Mouse (Mus musculus) activated CD4-positive, CD25-positive, alpha-beta regulatory T cell, adult 4 months (primary cell): ENCODE results near the gene Ptprm. TPM values are rescaled to one million over a fixed set of nuclear protein-coding genes. Genes with fewer than 3 reads are reported as not detected.

Experiments
- ATAC-seq: one replicate; pipeline ENCODE4 v1.8.0; 2017
- polyA plus RNA-seq, 2 experiments: library from polyadenylated mRNA; unstranded; fragments of 100-300 nt; shearing (Covaris generic); gene quantifications; one replicate each; pipeline ENCODE4 v1.2.1; 2017

Gene Ptprm
- polyA plus RNA-seq, 2 experiments from 2014 or later, result not detected

DNA sequence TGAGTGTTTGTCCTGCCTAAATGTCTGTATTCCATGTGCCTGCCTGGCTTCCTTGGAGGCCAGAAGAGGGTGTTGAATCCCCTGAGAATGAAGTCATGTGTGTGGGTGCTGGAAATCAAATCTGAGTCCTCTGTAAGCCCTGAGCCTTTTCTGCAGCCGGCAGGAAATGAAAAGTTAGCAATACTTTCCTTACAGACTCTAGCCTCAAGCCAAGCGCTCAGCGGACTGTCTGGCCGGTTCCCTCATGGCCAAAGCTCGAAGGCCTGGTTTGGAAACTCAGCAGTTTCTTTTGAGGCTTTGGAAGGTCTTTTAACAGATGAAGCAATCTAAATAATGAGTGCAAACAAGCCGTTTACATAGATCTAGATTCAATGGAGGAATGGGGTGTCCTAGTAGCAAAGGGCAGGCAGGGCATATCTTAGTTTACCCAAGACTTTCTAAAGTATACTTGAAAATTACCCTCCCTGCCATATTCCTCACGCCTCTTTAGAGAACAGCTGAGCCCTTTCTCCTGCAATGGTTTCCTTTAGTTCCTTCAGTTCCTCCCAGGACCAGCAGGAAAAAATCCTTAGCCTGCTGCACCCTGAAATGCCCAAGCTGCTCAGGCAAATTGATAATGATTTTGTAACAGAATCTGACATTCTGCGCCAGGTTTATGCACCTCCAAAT is 144.4 kb downstream of the Ptprm start:
- ATAC-seq, result no peak

DNA sequence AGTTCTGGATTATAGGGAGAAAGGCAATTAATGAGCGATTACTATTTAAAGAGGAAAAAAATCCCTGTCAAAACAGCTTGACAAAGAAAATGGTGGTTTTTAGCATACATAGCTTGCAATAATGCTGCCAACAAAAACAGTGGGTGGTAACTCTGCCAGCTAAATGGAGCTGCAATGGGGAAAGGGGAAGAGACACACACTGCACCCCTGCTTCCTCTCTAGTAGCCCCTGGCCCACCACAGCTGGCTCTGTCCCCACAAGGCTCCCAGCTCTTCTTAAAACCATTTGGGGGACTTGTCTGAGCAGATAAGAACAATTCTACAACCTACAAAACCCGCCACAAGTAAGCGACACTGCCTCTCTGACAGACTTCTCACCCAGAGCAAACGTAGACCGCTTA is 145.7 kb downstream of the Ptprm start:
- ATAC-seq, result no peak

GRCm38 (mm10) chr17:67206984-67207383 is 147.3 kb downstream of the Ptprm start:
- no peak for ATAC-seq

DNA sequence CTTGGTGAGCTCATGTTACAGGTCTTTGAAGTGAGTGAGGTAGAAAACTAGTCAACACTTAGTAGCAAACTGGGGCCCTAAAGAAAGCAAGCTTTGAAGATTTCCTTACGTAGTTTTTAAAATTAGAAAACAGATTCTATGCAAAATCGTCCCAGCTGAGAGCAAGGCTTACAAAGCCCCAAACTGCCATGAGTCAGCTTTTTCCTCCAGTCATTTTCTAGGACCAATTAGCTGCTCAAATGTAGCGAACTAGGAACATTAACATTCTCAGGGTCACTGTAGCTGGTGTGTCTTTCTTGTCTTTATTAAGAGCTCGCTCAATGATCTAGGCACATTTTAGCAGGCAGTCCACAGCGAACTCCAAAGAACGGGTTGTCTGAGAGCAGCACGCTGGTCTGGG is 153.1 kb downstream of the Ptprm start:
- no peak for ATAC-seq

GRCm38 (mm10) chr17:67193728-67194127 is 160.5 kb downstream of the Ptprm start:
- no peak for ATAC-seq

DNA sequence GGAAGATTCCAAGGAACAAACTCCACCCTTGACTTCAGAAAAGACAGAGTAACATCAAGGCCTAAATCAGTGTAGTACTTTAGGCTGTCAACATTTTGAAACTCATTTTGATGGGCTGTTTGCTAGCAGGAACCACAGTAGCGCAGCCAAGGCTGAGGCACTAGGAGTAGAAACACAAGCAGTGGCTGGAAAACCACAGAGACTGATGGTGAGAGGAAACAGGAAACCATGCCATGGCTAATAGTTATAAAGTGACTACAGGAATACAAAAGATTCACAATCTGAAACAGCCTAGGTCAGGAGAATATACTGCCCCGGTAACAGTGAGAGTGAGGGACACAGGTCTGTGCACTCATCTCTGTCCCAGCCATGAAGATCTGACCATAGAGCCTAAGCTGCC is 165.7 kb downstream of the Ptprm start:
- ATAC-seq, result no peak

DNA sequence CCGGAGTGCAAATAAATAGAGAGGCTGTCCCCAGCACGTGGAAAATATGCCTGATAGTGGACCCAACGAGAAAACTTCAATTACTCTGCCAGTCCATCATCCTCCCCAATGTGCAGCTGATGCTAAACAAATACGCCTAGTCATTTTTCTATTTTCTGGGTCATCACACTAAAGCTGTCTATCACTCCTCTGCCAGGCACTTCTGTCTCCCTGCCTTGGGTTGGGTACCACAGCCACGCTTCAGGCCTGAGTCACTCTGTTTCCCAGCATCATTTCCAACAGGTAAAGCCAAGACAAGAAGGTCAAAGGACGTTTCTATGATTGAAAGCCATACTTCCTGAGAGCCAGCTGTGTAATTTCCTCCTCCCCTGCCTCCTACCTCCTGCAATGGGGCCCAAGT is 167.4 kb downstream of the Ptprm start:
- no peak for ATAC-seq

- ATAC-seq, result no peak
Observed at GRCm38 (mm10) chr17:67185942-67186341, 168.3 kb downstream of the Ptprm start.

DNA sequence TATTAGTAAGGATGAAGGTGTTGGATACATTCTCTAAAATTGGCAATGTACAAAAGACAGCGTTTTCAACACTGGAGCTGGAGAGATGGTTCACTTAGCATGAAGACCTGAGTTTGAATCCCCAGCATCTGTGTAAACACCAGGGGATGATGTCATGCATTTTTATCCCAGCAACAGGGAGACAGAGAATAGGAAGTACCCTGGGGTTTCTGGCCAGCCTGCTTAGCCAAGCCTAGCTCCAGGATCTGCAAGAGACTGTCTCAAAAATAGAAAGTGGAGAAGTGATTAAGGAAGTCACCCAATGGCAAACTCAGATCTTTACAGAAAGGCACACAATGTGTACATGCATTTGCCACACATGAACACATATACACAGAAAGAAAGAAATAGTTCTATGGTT is 174.8 kb downstream of the Ptprm start:
- ATAC-seq, result no peak

DNA sequence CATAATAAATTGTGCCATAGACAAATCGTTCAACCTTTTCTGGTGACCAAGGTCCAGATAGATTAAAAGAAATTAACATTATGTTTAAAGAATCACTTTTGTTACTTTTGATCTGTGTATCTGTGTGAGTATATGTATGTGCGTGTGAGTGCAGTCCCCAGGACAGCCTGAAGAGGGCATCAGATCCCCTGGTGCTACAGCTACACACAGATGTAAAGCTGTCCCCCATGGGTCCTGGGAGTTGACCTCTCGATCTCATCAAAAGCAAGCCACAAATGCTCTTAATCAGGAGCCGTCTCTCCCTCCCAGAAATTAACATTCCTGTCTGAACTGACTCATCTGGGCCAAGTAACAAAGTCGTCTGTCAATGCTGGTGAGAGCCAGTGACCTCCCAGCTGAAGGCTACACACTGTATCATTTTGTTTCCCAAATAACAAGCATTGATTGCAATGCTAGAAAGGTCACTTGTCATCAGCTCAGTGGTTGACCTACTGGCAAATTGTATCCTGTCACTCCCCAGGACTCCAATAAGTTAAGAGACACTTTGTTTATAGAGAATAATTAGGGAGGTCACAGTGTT is 175.5 kb downstream of the Ptprm start:
- ATAC-seq, result no peak

- no peak for ATAC-seq
Observed at GRCm38 (mm10) chr17:67175836-67176235, 178.4 kb downstream of the Ptprm start.

GRCm38 (mm10) chr17:67171353-67171752 is 182.9 kb downstream of the Ptprm start:
- ATAC-seq, result no peak

DNA sequence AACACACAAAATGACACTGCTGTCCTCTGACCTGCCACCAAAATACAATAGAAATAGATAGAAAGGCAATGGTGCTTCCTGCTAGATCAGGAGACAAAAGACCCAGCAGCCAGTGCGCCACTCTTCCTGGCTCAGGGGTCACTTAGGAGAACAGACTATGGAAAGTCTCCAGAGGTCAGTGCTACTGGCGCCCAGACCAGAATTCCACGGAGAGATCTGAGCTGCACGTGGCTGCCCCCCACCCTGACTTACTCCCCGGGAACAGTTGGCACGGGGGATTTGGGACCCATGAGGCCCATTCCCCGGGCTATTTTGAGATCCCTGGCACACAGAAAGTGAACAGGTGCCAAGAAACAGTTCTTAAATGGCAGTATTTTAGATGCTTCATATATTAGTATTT is 183.6 kb downstream of the Ptprm start:
- no peak for ATAC-seq

DNA sequence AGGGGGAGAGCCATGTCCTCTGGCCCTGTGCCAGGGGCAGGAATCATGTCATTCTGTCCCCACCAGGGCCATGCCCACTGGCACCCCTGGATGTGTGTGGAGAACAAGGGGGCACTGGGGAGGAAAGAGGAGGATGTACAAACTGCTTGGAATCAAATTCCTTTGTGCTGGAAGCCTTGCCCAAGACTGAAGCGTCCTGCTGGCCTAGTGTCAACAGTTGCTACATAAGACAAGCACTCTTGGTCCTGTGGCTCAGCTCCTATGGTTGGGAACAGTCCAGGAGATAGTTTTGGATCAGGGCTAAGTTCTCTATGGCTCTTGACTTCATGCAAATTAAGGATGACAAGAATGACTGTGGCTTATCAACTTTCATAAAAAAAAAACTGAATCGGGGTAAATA is 188.4 kb downstream of the Ptprm start:
- no peak for ATAC-seq

DNA sequence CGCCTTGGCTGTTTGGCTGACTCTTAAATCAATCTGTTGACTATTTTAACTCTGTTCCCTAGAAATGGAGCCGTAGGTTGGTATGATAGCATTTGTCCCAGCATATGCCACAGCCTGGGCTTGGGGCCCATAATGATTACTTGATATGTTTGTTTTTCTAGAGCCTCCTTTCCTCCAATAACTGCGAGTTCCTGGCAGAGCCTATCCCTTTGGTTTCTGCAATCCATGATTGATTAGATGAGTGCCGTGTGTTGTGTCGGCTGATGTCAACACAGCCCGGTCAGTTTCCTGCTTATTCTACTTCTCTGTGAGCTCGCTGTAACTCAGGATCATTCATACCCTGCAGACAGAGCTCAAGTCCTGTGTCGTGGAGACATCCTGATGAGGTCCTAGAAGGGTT is 194.6 kb downstream of the Ptprm start:
- no peak for ATAC-seq

DNA sequence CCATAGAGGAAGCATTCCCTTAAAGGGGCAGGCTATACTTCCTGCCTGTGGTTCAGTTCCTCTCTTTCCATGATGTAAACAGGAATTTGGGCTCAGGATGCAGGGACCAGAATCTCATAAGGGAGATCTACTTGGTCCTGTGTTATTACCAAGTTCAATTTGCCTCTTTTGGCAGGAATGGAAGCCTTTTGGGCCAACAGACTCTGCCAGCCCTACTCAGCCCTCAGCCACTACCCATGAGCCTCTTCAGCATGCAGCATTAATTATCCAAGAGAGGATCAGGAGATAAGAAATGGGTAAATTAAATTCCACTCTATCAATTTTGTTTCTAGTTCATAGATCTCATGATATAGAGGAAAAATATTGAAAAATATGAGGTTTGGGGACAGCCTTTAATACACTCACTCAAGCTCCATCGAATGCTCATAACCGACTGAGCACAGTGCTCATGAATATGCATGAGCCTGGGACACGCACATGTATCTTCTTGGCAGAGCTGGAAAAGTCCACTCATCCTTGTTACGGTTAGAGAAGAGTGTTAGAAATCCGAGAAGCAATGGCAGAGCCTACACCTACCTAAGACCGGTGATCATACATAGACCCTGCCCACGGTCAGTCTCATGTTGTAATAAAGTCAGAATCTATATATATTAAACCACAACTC is 197.0 kb downstream of the Ptprm start:
- ATAC-seq, result no peak

DNA sequence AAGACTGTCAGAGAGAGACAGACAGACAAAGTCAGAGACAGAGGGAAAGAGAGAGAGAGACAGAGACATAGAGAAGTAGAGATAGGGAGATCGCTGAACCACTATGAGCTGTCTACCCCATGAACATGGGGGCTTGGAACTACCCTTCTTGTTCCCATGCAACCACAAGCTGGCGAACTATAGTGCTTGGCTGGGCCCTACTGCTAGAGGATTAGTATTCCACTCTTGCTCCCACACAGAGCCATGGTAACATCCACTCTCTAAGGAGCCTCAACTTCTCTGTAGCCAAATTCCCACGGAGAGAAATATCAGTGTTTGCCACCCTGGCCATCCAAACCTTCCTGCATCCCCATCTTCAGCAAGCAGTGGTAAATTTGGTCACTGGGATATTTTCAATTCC is 202.0 kb downstream of the Ptprm start:
- ATAC-seq, result no peak

GRCm38 (mm10) chr17:67150441-67150840 is 203.8 kb downstream of the Ptprm start:
- ATAC-seq, result no peak

GRCm38 (mm10) chr17:67142183-67142756 is 212.0 kb downstream of the Ptprm start:
- no peak for ATAC-seq

DNA sequence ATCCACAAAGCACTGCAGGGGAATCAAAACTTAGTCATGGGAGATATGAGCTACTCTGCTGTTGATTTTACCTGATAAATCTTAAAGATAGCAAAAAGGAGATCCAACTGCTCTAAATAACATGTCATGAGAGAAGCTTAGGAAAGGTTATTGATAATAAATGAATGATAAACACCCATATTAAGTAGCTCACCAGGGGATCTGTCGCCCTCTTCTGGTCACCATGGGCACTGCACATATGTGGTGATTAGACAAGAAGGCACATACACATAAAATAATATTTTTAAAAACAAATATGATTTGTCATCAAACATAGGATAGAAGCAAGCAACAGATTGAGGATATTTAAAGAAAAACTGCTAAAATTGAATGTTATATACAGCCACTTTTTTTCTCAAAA is 213.8 kb downstream of the Ptprm start:
- ATAC-seq, result no peak

DNA sequence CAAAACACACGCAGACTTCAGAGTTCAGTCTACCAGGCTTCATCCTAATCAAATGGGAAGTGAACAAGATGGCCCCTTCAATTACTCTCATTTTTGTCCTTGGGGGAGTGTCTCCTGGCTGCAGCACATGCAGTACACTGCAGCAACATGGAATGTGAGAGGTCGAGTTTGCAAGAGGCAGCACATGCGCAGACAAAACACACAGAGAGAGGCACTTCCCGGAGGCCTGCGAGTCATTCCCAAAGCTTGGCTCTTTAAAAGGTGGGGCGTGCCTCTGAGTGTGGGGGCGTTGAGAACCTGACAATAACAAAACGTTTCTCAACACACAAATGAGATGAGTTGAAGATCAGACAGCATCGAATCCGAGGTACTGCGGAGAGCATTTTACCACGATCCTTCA is 215.3 kb downstream of the Ptprm start:
- ATAC-seq, result no peak

GRCm38 (mm10) chr17:67136876-67137275 is 217.4 kb downstream of the Ptprm start:
- no peak for ATAC-seq

GRCm38 (mm10) chr17:67136421-67136820 is 217.8 kb downstream of the Ptprm start:
- no peak for ATAC-seq

- no peak for ATAC-seq
Observed at GRCm38 (mm10) chr17:67134235-67134634, 220.0 kb downstream of the Ptprm start.
